Mouse (Mus musculus): ENCODE data around the gene Gm10487. TPM values are rescaled to one million over a fixed set of nuclear protein-coding genes. Genes with fewer than 3 reads are reported as not detected.
"Not testable (repeated sequence)": the region's sequence is repeated elsewhere in the genome, so short reads cannot be mapped to it uniquely, and the experiment has no call there.

The Gm10487 gene
- not detected in 2 replicates for polyA plus RNA-seq (2012; ENCODE audit: insufficient read depth, insufficient read length, missing spikeins)

DNA sequence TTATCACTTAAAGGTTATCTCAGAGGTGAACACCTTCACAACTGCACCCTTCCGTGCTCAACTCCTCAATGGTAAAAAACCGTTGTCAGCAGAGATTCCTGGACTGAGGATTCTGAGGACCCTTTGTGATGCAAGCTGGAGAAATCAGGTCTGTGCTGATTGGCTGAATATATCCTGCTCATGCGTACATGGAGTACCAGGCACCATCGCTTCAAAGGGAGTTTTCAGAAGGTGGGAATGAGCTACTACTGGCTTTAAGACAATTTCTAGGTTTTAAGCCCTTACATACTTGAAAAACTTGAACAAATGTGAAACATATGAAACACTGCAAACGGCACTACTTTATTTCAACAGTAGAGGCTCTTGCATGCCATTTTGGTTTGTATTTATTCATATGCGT, at the start of gene Gm10487:
Gene Gm10487, minus strand, starts transcription at position 101 of the 400 bp plus-strand sequence.
- not testable (repeated sequence) for H3K4me3 ChIP-seq (ENCODE audit: insufficient read depth, low read length); H3K27ac ChIP-seq (ENCODE audit: insufficient read depth, low read depth, low read length); H3K4me1 ChIP-seq (ENCODE audit: control insufficient read depth, insufficient read depth, low read length)

Measured in bone marrow macrophage, adult 2 months (primary cell).